Mouse (Mus musculus): ENCODE results near the gene Sardh. TPM values are rescaled to one million over a fixed set of nuclear protein-coding genes. Genes with fewer than 3 reads are reported as not detected.

Gene Sardh
- polyA plus RNA-seq, 1 experiment, result 17.7 TPM

DNA sequence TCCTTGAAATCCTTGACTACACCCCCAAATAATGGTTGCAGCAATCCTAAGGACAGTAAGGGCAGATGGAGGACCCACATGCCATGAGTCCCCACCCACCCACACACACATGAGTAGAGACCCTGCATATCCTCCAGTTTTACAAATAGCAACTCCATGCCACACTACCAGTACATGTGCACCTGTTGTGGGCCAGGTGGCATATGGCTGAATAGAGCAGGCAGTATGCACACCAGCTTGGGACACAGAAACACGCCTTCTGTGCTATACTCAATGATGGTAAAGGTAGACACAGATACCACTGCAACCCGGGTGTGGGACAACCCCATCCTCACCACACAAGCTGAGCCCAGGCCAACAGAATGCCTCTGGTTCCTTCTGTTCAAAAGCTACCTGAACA lies 82.1 kb downstream of the Sardh start:
- Histone ChIP-seq H3K27ac (replicated peaks; ENCODE audit: low read depth, low read length) (no peak overlapping the region), H3K4me3 (ENCODE audit: insufficient read depth, low read depth, low read length) (no peak overlapping the region)

DNA sequence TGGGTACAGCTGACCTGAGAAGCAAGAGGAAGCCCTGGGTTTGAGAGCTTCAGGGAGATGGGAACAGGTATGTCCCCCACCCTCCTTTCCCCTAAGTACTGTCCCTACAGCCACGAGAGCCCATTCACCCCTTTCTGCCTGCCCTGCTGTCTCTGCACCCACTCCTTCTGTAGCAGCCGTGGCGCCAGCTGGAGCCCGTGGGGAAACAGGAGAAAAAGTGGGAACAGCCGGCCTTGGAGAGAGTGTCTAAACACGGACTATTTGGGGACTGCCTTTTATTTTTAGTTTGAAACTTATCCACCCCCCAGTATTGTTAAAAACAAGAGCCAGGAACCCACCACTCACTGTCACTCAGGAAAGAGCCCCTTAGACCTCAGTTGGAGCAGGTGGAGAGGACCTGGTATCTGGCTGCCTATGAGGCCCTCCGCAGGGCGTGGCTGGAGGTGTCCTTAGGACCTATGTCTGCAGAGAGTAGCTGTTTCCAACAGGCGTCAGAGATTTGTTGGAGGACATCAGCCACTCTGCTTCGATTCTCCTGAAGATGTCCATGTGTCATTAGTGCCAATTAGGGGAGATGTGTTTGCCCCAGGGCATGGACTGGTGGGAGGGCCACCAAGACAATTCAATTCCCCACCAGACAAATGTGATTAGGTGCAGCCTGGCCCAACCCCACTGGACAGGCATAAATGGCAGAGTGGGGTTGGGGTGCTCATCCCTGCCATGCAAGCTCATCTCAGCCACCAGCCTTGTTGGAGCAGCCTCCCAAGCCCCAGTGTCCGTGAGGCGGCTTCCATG lies 83.1 kb downstream of the Sardh start, which contains the start of gene Dbh:
TSS of gene Dbh (plus strand) at position 438 of the 795 bp plus-strand sequence.
- no peak within 1 kb of the TSS for H3K4me3 ChIP-seq (ENCODE audit: insufficient read depth, low read depth, low read length)
- no peaks in the 10 kb centered on the region; the same call in 1 of the 2 replicates for H3K4me1 ChIP-seq (ENCODE audit: control insufficient read depth, insufficient read depth, insufficient read length, low read length)
- no peak within 1 kb of the TSS for H3K27ac ChIP-seq (replicated peaks; ENCODE audit: low read depth, low read length)

More for the DNA sequence above, 82.1 kb downstream of the Sardh start:
- H3K4me1 ChIP-seq (ENCODE audit: control insufficient read depth, insufficient read depth, insufficient read length, low read length), result no peaks in the 10 kb centered on the region; the same call in 1 of the 2 replicates

GRCm38 (mm10) chr2:27163851-27164250 lies 84.3 kb downstream of the Sardh start:
- Histone ChIP-seq H3K27ac (replicated peaks; ENCODE audit: low read depth, low read length) (no peak overlapping the region), H3K4me3 (ENCODE audit: insufficient read depth, low read depth, low read length) (no peak overlapping the region), H3K4me1 (ENCODE audit: control insufficient read depth, insufficient read depth, insufficient read length, low read length) (no peaks in the 10 kb centered on the region; the same call in 1 of the 2 replicates)

GRCm38 (mm10) chr2:27162656-27163055 lies 85.5 kb downstream of the Sardh start:
- no peak overlapping the region for H3K27ac ChIP-seq (replicated peaks; ENCODE audit: low read depth, low read length)
- H3K4me3 ChIP-seq (ENCODE audit: insufficient read depth, low read depth, low read length), result no peak overlapping the region
- H3K4me1 ChIP-seq (ENCODE audit: control insufficient read depth, insufficient read depth, insufficient read length, low read length), result no peaks in the 10 kb centered on the region; the same call in 1 of the 2 replicates

- H3K4me1 ChIP-seq (ENCODE audit: control insufficient read depth, insufficient read depth, insufficient read length, low read length), result no peaks in the 10 kb centered on the region; the same call in 1 of the 2 replicates
- no peak overlapping the region for H3K27ac ChIP-seq (replicated peaks; ENCODE audit: low read depth, low read length)
- no peak overlapping the region for H3K4me3 ChIP-seq (ENCODE audit: insufficient read depth, low read depth, low read length)
Observed at GRCm38 (mm10) chr2:27161526-27161925, 86.6 kb downstream of the Sardh start.

DNA sequence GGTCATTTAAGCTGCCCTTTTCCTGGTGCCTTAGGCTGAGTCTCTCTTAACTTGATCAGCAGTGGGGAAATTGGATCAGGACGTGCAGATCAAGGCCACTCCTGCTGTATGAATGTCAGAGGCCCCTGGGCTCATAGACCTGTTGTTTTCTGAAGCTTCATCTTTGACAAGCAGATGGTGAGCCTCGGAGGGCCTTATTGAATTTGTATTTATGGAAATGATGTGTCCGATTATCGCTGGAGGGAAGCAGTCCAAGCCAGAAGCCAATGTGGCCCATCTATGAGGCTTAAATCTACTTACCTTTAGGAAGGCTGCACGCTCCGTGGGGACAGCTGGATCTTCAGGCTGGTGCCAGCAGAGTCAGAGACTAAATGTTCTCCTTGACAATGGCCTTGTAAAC lies 91.5 kb downstream of the Sardh start:
- H3K4me1 ChIP-seq (ENCODE audit: control insufficient read depth, insufficient read depth, insufficient read length, low read length), result no peaks in the 10 kb centered on the region
- H3K27ac ChIP-seq (replicated peaks; ENCODE audit: low read depth, low read length), result no peak overlapping the region
- no peak overlapping the region for H3K4me3 ChIP-seq (ENCODE audit: insufficient read depth, low read depth, low read length)

- Histone ChIP-seq H3K4me3 (ENCODE audit: insufficient read depth, low read depth, low read length) (no peak overlapping the region), H3K4me1 (ENCODE audit: control insufficient read depth, insufficient read depth, insufficient read length, low read length) (no peaks in the 10 kb centered on the region), H3K27ac (replicated peaks; ENCODE audit: low read depth, low read length) (no peak overlapping the region)
Observed at GRCm38 (mm10) chr2:27154466-27155185, 93.5 kb downstream of the Sardh start.

DNA sequence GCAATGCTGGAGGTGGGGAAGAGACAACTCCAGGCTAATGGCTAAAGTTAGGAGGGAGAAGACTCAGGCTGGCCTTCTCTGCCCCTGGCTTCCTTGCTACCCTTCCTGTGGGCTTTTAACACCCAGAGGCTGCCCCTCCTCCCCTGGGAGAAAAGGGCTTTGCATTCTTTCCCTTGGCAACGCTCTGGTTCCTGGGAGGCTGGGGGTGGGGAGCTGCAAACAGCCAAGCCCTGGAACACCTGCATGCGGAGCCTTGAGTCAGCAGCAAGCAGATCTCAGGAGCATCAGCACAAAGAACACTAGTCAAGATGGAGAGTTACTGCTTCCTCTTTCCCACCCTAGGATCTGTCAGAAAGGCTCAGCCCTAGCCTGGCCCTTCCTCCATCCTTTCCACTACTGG lies 98.7 kb downstream of the Sardh start:
- no peak overlapping the region for H3K4me3 ChIP-seq (ENCODE audit: insufficient read depth, low read depth, low read length)
- H3K4me1 ChIP-seq (ENCODE audit: control insufficient read depth, insufficient read depth, insufficient read length, low read length), result no peaks in the 10 kb centered on the region
- no peak overlapping the region for H3K27ac ChIP-seq (replicated peaks; ENCODE audit: low read depth, low read length)

DNA sequence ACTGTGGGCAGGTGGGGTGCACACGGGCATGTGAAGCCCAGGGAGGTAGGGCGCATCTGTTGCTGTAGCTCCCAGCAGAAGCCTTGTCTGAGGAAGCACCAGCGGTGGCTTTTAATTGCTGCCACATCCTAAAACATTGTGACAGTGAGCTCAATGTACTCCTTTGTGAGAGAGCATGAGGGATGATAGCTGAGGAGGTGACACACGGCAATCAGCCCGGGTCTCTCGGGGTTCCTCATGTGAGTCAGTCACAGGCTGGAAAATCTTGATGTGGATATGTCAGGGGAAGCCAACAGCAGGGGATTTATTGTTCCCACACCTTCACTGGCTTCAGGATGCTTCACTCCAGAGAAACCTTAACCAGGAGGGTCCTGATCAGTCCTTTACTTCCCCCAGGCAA lies 101.3 kb downstream of the Sardh start:
- H3K4me1 ChIP-seq (ENCODE audit: control insufficient read depth, insufficient read depth, insufficient read length, low read length), result no peaks in the 10 kb centered on the region
- no peak overlapping the region for H3K4me3 ChIP-seq (ENCODE audit: insufficient read depth, low read depth, low read length)
- no peak overlapping the region for H3K27ac ChIP-seq (replicated peaks; ENCODE audit: low read depth, low read length)

- no peak overlapping the region for H3K4me3 ChIP-seq (ENCODE audit: insufficient read depth, low read depth, low read length)
- no peaks in the 10 kb centered on the region for H3K4me1 ChIP-seq (ENCODE audit: control insufficient read depth, insufficient read depth, insufficient read length, low read length)
- H3K27ac ChIP-seq (replicated peaks; ENCODE audit: low read depth, low read length), result no peak overlapping the region
Observed at GRCm38 (mm10) chr2:27144957-27145356, 103.2 kb downstream of the Sardh start.

DNA sequence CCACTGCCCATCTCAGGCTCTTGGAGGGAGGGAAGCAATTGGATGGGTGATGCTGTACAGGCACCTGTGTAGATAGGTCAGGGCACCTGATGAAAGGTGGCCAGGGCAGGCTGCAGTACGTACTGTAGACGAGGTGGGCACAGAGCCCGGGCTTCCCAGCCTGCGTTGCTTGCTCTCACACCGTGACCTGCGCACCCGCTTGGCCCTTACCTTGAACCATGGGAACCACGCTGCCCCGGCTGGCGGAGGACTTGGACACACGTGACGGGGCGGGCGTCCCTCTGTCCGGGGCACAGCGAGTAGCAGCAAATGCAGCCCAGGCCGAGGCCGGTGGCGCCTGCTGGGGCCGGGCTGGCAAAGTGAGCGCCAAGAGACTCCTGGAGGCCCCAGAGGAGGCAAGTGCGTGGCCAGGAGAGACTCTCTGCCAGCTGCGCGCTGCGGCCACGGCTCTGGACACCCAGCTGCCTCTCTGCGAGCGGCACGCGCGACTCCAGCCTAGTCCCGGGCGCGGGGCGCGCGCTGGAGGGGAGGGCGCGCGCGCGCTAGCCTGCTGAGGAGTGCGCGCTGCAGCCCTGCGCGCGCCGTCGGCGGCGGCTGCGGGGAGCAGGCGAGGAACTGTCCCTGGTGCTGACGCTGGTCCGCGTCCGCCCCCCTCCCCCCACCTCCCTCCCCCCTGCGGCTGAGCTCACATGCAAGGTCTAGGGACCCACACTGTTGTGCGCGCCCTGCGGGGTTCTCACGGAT lies 106.0 kb downstream of the Sardh start, which contains the start of gene Fam163b:
TSS of gene Fam163b (minus strand) at position 542 of the 744 bp plus-strand sequence.
- Histone ChIP-seq H3K4me1 (ENCODE audit: control insufficient read depth, insufficient read depth, insufficient read length, low read length) (no peaks in the 10 kb centered on the region), H3K27ac (replicated peaks; ENCODE audit: low read depth, low read length) (no peak within 1 kb of the TSS), H3K4me3 (ENCODE audit: insufficient read depth, low read depth, low read length) (no peak within 1 kb of the TSS)

Other genes with a start within 250 kb of the Sardh start
- gene Cacfd1, start 238.4 kb downstream of the Sardh start, polyA plus RNA-seq (2012; ENCODE audit: insufficient read depth, insufficient read length, missing spikeins), result 16.9 and 21.4 TPM in 2 replicates
- not detected in 2 replicates for gene Slc2a6, start 220.3 kb downstream of the Sardh start, polyA plus RNA-seq (2012; ENCODE audit: insufficient read depth, insufficient read length, missing spikeins)
- not detected in 2 replicates for gene Mymk, start 176.2 kb downstream of the Sardh start, polyA plus RNA-seq (2012; ENCODE audit: insufficient read depth, insufficient read length, missing spikeins)
- gene Adamtsl2, start 169.0 kb downstream of the Sardh start, polyA plus RNA-seq (2012; ENCODE audit: insufficient read depth, insufficient read length, missing spikeins), result not detected in 2 replicates
- not detected in 2 replicates for gene Fam163b, start 105.8 kb downstream of the Sardh start, polyA plus RNA-seq (2012; ENCODE audit: insufficient read depth, insufficient read length, missing spikeins)
- not detected in 2 replicates for gene Dbh, start 83.1 kb downstream of the Sardh start, polyA plus RNA-seq (2012; ENCODE audit: insufficient read depth, insufficient read length, missing spikeins)
- gene Vav2, start 178.7 kb upstream of the Sardh start, polyA plus RNA-seq (2012; ENCODE audit: insufficient read depth, insufficient read length, missing spikeins), result 6.6 and 8.0 TPM in 2 replicates
- gene Brd3os, start 194.0 kb upstream of the Sardh start, polyA plus RNA-seq (2012; ENCODE audit: insufficient read depth, insufficient read length, missing spikeins), result 0.79 TPM in 1 of 2 replicates, not detected in the other